In the genomic region with DNA sequence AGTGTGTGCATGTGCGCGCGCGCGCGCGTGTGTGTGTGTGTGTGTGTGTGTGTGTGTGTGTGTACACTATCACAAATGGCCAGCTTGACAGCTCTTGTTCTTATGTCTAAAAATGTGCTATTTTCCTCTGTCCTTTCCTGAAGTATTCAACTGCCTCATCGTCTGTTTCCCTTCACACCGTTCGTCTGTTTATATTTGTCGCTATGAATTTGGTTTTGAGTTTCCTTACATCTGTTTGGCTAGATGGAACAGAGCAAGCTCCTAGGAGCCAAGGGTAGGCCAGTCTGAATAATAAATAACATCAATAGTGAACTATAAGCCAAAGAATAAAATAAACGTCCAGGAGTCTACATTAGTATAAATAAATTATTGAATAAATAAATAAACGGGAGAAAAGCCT, we compare ENCODE assay signal across 26 mouse cellular contexts.
DNase-seq lines count a peak whose midpoint lies in the region; ATAC-seq and TF ChIP-seq lines count a peak whose summit lies in the region.
"Had no signal": no experiment of that assay in that cellular context is flagged by ENCODE, and none has a peak within 500 bp of the region (broad histone marks: within the 10 kb centered on the region; RNA-seq: fewer than 3 reads in every experiment).

No protein-coding gene starts in this region.

- H3K4me2 ChIP-seq in intestine, embryonic 14.5 days (ENCODE audit: low read length) = peak overlapping the region; percentile 26; the same call in 1 of the 2 replicates
- no peak overlapping the region for H3K4me2 ChIP-seq in intestine, postnatal 0 days (replicated peaks; ENCODE audit: low read depth)
- no peak overlapping the region for H3K4me2 ChIP-seq in lung, embryonic 15.5 days
- no peak overlapping the region for H3K4me2 ChIP-seq in midbrain, embryonic 15.5 days
- H3K4me2 ChIP-seq in midbrain, embryonic 14.5 days (ENCODE audit: low read length) = no peak overlapping the region
- H3K4me2 ChIP-seq: forebrain, embryonic 13.5 days; heart, embryonic 12.5 days; heart, embryonic 15.5 days; hindbrain, embryonic 13.5 days had no signal

- no peaks in the 10 kb centered on the region for H3K9me3 ChIP-seq in intestine, embryonic 14.5 days (ENCODE audit: control insufficient read depth, low read length)
- H3K9me3 ChIP-seq in intestine, postnatal 0 days (ENCODE audit: control insufficient read depth) = no peaks in the 10 kb centered on the region
- H3K9me3 ChIP-seq in lung, embryonic 15.5 days = no peaks in the 10 kb centered on the region
- no peaks in the 10 kb centered on the region for H3K9me3 ChIP-seq in midbrain, embryonic 15.5 days
- H3K9me3 ChIP-seq in midbrain, embryonic 14.5 days (ENCODE audit: control insufficient read depth, low read length) = no peaks in the 10 kb centered on the region
- H3K9me3 ChIP-seq: forebrain, embryonic 10.5 days; forebrain, embryonic 13.5 days; heart, embryonic 12.5 days; heart, embryonic 15.5 days; hindbrain, embryonic 10.5 days; hindbrain, embryonic 13.5 days had no signal

- no peak overlapping the region for H3K9ac ChIP-seq in intestine, embryonic 14.5 days (ENCODE audit: low read length)
- H3K9ac ChIP-seq in intestine, postnatal 0 days (ENCODE audit: low read depth, low read length) = no peak overlapping the region
- no peak overlapping the region for H3K9ac ChIP-seq in lung, embryonic 15.5 days
- H3K9ac ChIP-seq in midbrain, embryonic 15.5 days = no peak overlapping the region
- H3K9ac ChIP-seq in midbrain, embryonic 14.5 days (replicated peaks; ENCODE audit: low read length) = no peak overlapping the region
- H3K9ac ChIP-seq: forebrain, embryonic 13.5 days; heart, embryonic 12.5 days; heart, embryonic 15.5 days; hindbrain, embryonic 13.5 days had no signal

- no peaks in the 10 kb centered on the region for H3K27me3 ChIP-seq in intestine, embryonic 14.5 days (replicated peaks; ENCODE audit: control insufficient read depth, insufficient read depth, low read length)
- H3K27me3 ChIP-seq in intestine, postnatal 0 days (replicated peaks; ENCODE audit: control insufficient read depth, insufficient read depth, low read length) = no peaks in the 10 kb centered on the region
- H3K27me3 ChIP-seq in lung, embryonic 15.5 days = no peaks in the 10 kb centered on the region
- no peaks in the 10 kb centered on the region for H3K27me3 ChIP-seq in midbrain, embryonic 15.5 days (replicated peaks)
- H3K27me3 ChIP-seq in midbrain, embryonic 14.5 days (ENCODE audit: control insufficient read depth, insufficient read depth, low read length) = no peaks in the 10 kb centered on the region
- H3K27me3 ChIP-seq: CH12.LX; forebrain, embryonic 13.5 days; heart, embryonic 12.5 days; heart, embryonic 15.5 days; hindbrain, embryonic 13.5 days; Patski had no signal

- peaks cover 20% of the 10 kb centered on the region for H3K4me1 ChIP-seq in intestine, embryonic 14.5 days (replicated peaks; ENCODE audit: control insufficient read depth, insufficient read depth, low read length)
- no peaks in the 10 kb centered on the region for H3K4me1 ChIP-seq in intestine, postnatal 0 days (replicated peaks; ENCODE audit: control insufficient read depth, insufficient read depth, low read length)
- H3K4me1 ChIP-seq in lung, embryonic 15.5 days = peaks cover 29% of the 10 kb centered on the region
- peaks cover 45% of the 10 kb centered on the region for H3K4me1 ChIP-seq in midbrain, embryonic 15.5 days
- peaks cover 43% of the 10 kb centered on the region for H3K4me1 ChIP-seq in midbrain, embryonic 14.5 days (ENCODE audit: control insufficient read depth, insufficient read depth, low read length)

- DNase-seq in intestine, embryonic 14.5 days (ENCODE audit: low spot score) = no peak
- DNase-seq in lung, postnatal 4 days = no peak
- DNase-seq in midbrain, embryonic 14.5 days = no peak
- DNase-seq: adrenal gland, postnatal 10 days; adrenal gland, postnatal 36 days; B cell, adult 2 months; cerebellum, adult 18-20 months; cerebellum, adult 9-10 months; cerebellum, postnatal 14 days; gastrocnemius, postnatal 25 days; heart, adult 18-20 months; heart, postnatal 10 days; heart, postnatal 36 days had no signal

- no peak for TF ChIP-seq CTCF in intestine, postnatal 0 days (IDR thresholded peaks at IDR 0.05; ENCODE audit: low read depth)

- 58% methylated on average over 13 of the region's 13 CpGs for WGBS in intestine, embryonic 14.5 days
- WGBS in intestine, postnatal 0 days = 63% methylated on average over 13 of the region's 13 CpGs
- 35% methylated on average over 13 of the region's 13 CpGs for WGBS in lung, embryonic 15.5 days
- 85% methylated on average over 13 of the region's 13 CpGs for WGBS in midbrain, embryonic 15.5 days
- WGBS in midbrain, embryonic 14.5 days = 91% methylated on average over 13 of the region's 13 CpGs

- no peak overlapping the region for H3K4me3 ChIP-seq in intestine, embryonic 14.5 days (ENCODE audit: low read depth, low read length)
- no peak overlapping the region for H3K4me3 ChIP-seq in intestine, postnatal 0 days (ENCODE audit: low read depth, low read length)
- H3K4me3 ChIP-seq in lung, embryonic 15.5 days = no peak overlapping the region
- no peak overlapping the region for H3K4me3 ChIP-seq in midbrain, embryonic 15.5 days
- no peak overlapping the region for H3K4me3 ChIP-seq in midbrain, embryonic 14.5 days (replicated peaks; ENCODE audit: low read depth, low read length)
- H3K4me3 ChIP-seq: forebrain, embryonic 10.5 days; forebrain, embryonic 13.5 days; heart, embryonic 12.5 days; heart, embryonic 15.5 days; hindbrain, embryonic 10.5 days; hindbrain, embryonic 13.5 days had no signal

- no peak overlapping the region for H3K27ac ChIP-seq in intestine, embryonic 14.5 days (ENCODE audit: low read depth)
- H3K27ac ChIP-seq in intestine, postnatal 0 days (ENCODE audit: low read depth, low read length) = no peak overlapping the region
- no peak overlapping the region for H3K27ac ChIP-seq in lung, embryonic 15.5 days
- H3K27ac ChIP-seq in midbrain, embryonic 15.5 days = 0 out of 2 replicates have a peak overlapping the region, but pooled peaks have one; percentile 34
- no peak overlapping the region for H3K27ac ChIP-seq in midbrain, embryonic 14.5 days (replicated peaks; ENCODE audit: low read depth, low read length)
- H3K27ac ChIP-seq: forebrain, embryonic 10.5 days; forebrain, embryonic 13.5 days; heart, embryonic 15.5 days; hindbrain, embryonic 10.5 days had no signal

- ATAC-seq in intestine, embryonic 14.5 days (replicated peaks; ENCODE audit: low FRiP score, low TSS enrichment, low read depth) = no peak
- ATAC-seq in intestine, postnatal 0 days = no peak
- peak; percentile 27; the same call in 1 of the 2 replicates for ATAC-seq in lung, embryonic 15.5 days (ENCODE audit: borderline replicate concordance, extremely low read depth, low FRiP score, low TSS enrichment)
- ATAC-seq in midbrain, embryonic 15.5 days (replicated peaks) = no peak
- no peak for ATAC-seq in midbrain, embryonic 14.5 days (ENCODE audit: low FRiP score, low TSS enrichment)
- ATAC-seq: forebrain, embryonic 13.5 days; hindbrain, embryonic 16.5 days; Patski had no signal

- no peaks in the 10 kb centered on the region for H3K36me3 ChIP-seq in intestine, embryonic 14.5 days (ENCODE audit: control insufficient read depth, insufficient read depth, low read length)
- H3K36me3 ChIP-seq in intestine, postnatal 0 days (ENCODE audit: control insufficient read depth, insufficient read depth) = no peaks in the 10 kb centered on the region
- H3K36me3 ChIP-seq in lung, embryonic 15.5 days = no peaks in the 10 kb centered on the region
- no peaks in the 10 kb centered on the region for H3K36me3 ChIP-seq in midbrain, embryonic 15.5 days (replicated peaks)
- H3K36me3 ChIP-seq in midbrain, embryonic 14.5 days (ENCODE audit: control insufficient read depth, insufficient read depth, low read length) = no peaks in the 10 kb centered on the region
- H3K36me3 ChIP-seq: forebrain, embryonic 10.5 days; G1E; heart, embryonic 12.5 days; heart, embryonic 15.5 days; hindbrain, embryonic 10.5 days; hindbrain, embryonic 13.5 days had no signal
